Mouse (Mus musculus) limb, embryonic 11.5 days (tissue): ENCODE measurements around the gene Rnpep. TPM values are rescaled to one million over a fixed set of nuclear protein-coding genes. Genes with fewer than 3 reads are reported as not detected.

Source experiments
- polyA plus RNA-seq: library from polyadenylated mRNA; unstranded; fragments of >200 nt; fragmentation: Nextera tagmentation; extraction: Ambion mirVana; gene quantifications from 2 replicates; pipeline ENCODE4 v1.2.1, GENCODE M21; 2014

Rnpep gene
- polyA plus RNA-seq, 1 experiment from 2014 or later, result 112 TPM

Other genes starting within 250 kb of the Rnpep start
- gene Lgr6, start 178.8 kb downstream of the Rnpep start, polyA plus RNA-seq, result 0.49 and 0.67 TPM in 2 replicates
- gene Ptpn7, start 151.4 kb downstream of the Rnpep start, polyA plus RNA-seq, result 1.3 TPM in 2 replicates
- 40.8 and 44.9 TPM in 2 replicates for gene Arl8a, start 137.3 kb downstream of the Rnpep start, polyA plus RNA-seq
- gene Gpr37l1, start 116.4 kb downstream of the Rnpep start, polyA plus RNA-seq, result 0.12 TPM in 1 of 2 replicates, not detected in the other
- 7.4 and 7.9 TPM in 2 replicates for gene Elf3, start 25.5 kb downstream of the Rnpep start, polyA plus RNA-seq
- gene Timm17a, start 29.7 kb upstream of the Rnpep start, polyA plus RNA-seq, result 188 and 189 TPM in 2 replicates
- gene Lmod1, start 40.7 kb upstream of the Rnpep start, polyA plus RNA-seq, result 0.27 and 0.39 TPM in 2 replicates
- 36.8 and 40.3 TPM in 2 replicates for gene Shisa4, start 91.2 kb upstream of the Rnpep start, polyA plus RNA-seq
- 191 and 214 TPM in 2 replicates for gene Ipo9, start 146.4 kb upstream of the Rnpep start, polyA plus RNA-seq